Mouse (Mus musculus) cortical plate, adult 2 months (tissue): ENCODE results near the gene 4930522L14Rik.
"Not testable (repeated sequence)": the region's sequence is repeated elsewhere in the genome, so short reads cannot be mapped to it uniquely, and the experiment has no call there.

Experiments used
- CTCF ChIP-seq: fragments of 200-500 bp; IDR thresholded peaks from 2 replicates; pipeline ENCODE4 v1.5.1; 2011; ENCODE audit warnings: mild to moderate bottlenecking, control low read depth, low read length; ENCODE audit not compliant: insufficient read depth; ENCODE audit errors: extremely low read depth
- POLR2A ChIP-seq: fragments of 200-500 bp; IDR thresholded peaks from 2 replicates; pipeline ENCODE4 v1.6.1; 2011; ENCODE audit warnings: mild to moderate bottlenecking, low read length, control low read depth; ENCODE audit not compliant: insufficient read depth; ENCODE audit errors: extremely low read depth

DNA sequence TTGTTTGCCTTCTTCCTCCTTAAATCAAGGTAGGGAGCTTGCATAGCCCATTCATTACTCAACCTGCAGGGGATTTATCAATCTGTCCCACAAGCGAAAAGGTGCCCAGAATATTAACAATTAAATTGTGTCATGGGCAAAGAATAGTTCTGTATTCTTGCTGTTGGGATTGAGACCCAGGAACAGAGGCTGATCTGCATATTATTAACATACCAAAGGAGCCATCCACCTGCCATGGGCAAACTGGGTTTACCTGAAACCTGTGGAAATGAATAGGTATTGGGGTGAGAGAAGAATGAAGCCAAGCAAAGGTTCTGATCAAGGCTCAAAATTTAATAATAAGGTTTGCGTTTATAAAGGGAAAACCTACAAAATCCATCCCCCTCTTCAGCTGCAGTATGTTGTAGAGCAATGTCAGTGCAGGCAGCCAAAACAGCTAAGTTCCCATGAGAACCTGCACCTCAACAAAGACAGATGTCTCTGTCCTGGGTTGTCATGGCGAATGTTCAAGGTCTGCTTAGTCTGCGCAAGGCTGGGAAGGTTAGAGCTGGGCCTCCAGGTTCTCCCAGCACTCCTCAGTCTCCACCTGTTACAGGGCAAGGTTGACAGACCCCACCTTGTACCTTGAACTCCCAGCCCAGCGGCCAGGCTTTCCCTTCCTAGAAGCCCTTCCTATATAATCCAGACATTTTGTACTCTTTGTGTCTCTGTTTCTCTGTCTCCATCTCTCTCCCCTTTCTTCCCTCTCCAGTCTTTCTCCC is 60.3 kb downstream of the 4930522L14Rik start:
- not testable (repeated sequence) for TF ChIP-seq POLR2A, CTCF
